ENCODE assay signal across 8 mouse cellular contexts in the genomic region with DNA sequence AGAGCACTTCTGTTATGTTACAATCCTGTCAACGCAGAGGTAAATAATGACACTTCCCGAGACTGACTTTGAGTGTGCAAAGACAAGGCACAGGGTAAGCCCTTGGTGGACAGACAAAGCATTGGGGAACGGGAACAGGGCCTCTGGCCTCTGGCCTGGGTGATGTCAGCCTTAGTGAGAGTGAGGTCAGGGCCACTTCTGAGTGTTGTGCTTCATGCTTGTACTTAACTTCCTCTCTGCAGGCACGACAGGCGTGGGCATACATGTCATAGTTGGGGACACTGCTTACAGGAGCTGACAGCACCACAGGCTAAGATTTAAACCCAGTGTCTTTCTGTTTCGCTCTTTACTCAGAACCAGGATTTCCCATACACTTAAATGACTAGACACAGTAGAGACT. TPM values are rescaled to one million over a fixed set of nuclear protein-coding genes. Genes with fewer than 3 reads are reported as not detected.
A peak's percentile ranks its signal among the peaks of the same experiment; 100 is the strongest.
DNase-seq lines count a peak whose midpoint lies in the region; ATAC-seq and TF ChIP-seq lines count a peak whose summit lies in the region.
"Had no signal": no experiment of that assay in that cellular context is flagged by ENCODE, and none has a peak within 500 bp of the region (broad histone marks: within the 10 kb centered on the region; RNA-seq: fewer than 3 reads in every experiment).

No protein-coding gene starts in this region.

- TF ChIP-seq CTCF in lung, embryonic 14.5 days (IDR thresholded peaks at IDR 0.05; ENCODE audit: low read depth) = no peak
- TF ChIP-seq CTCF in olfactory bulb, adult 2 months (IDR thresholded peaks at IDR 0.05; ENCODE audit: insufficient read depth, low read depth, low read length) = no peak

- ATAC-seq in CD4-positive, CD25-positive, alpha-beta regulatory T cell, adult 4 months = peak; percentile 29
- ATAC-seq in heart, embryonic 15.5 days (replicated peaks; ENCODE audit: insufficient number of reproducible peaks, insufficient read depth, low FRiP score, low read depth) = no peak
- ATAC-seq in lung, embryonic 14.5 days (ENCODE audit: insufficient read depth) = peak; percentile 1; the same call in 1 of the 2 replicates

- peak; percentile 63 for DNase-seq in adrenal gland, postnatal 14 days
- DNase-seq in lung, embryonic 14.5 days = peak; percentile 49
- no peak for DNase-seq in cerebellum, adult 8-10 months
- no peak for DNase-seq in layer of hippocampus, postnatal 36 days

- H3K4me1 ChIP-seq in heart, embryonic 15.5 days (replicated peaks) = peaks cover 94% of the 10 kb centered on the region
- H3K4me1 ChIP-seq in lung, embryonic 14.5 days (ENCODE audit: insufficient read depth) = peaks cover 60% of the 10 kb centered on the region
- H3K4me1 ChIP-seq in olfactory bulb, adult 2 months (ENCODE audit: control insufficient read depth, insufficient read depth, low read length) = peaks cover 54% of the 10 kb centered on the region

- H3K9me3 ChIP-seq in heart, embryonic 15.5 days (replicated peaks) = no peaks in the 10 kb centered on the region
- no peaks in the 10 kb centered on the region for H3K9me3 ChIP-seq in lung, embryonic 14.5 days (ENCODE audit: low read depth, low read length)

- H3K4me2 ChIP-seq in heart, embryonic 15.5 days = peak overlapping the region; percentile 42
- peak overlapping the region; percentile 51 for H3K4me2 ChIP-seq in lung, embryonic 14.5 days

- TF ChIP-seq POLR2A in olfactory bulb, adult 2 months (IDR thresholded peaks at IDR 0.05; ENCODE audit: insufficient read depth, low read depth, low read length) = no peak

- H3K4me3 ChIP-seq in heart, embryonic 15.5 days = no peak overlapping the region
- H3K4me3 ChIP-seq in lung, embryonic 14.5 days (ENCODE audit: low read depth, low read length) = no peak overlapping the region
- no peak overlapping the region for H3K4me3 ChIP-seq in olfactory bulb, adult 2 months (ENCODE audit: insufficient read depth, low read depth, low read length)
- H3K4me3 ChIP-seq: erythroblast, embryonic 14.5 days had no signal

- no peaks in the 10 kb centered on the region for H3K27me3 ChIP-seq in heart, embryonic 15.5 days
- H3K27me3 ChIP-seq in lung, embryonic 14.5 days (ENCODE audit: insufficient read depth, low read length) = no peaks in the 10 kb centered on the region

- 0 out of 2 replicates have a peak overlapping the region, but pooled peaks have one; percentile 10 for H3K9ac ChIP-seq in heart, embryonic 15.5 days
- no peak overlapping the region for H3K9ac ChIP-seq in lung, embryonic 14.5 days

- H3K36me3 ChIP-seq in heart, embryonic 15.5 days = no peaks in the 10 kb centered on the region
- peaks cover 44% of the 10 kb centered on the region for H3K36me3 ChIP-seq in lung, embryonic 14.5 days (ENCODE audit: insufficient read depth)

- peak overlapping the region; percentile 90 for H3K27ac ChIP-seq in heart, embryonic 15.5 days
- peak overlapping the region; percentile 84 for H3K27ac ChIP-seq in lung, embryonic 14.5 days (ENCODE audit: low read depth)
- H3K27ac ChIP-seq in olfactory bulb, adult 2 months (ENCODE audit: insufficient read depth, low read depth, low read length) = peak overlapping the region; percentile 70

- WGBS in heart, embryonic 15.5 days = 23% methylated on average over 6 of the region's 6 CpGs
- 20% methylated on average over 6 of the region's 6 CpGs for WGBS in lung, embryonic 14.5 days
- 18% methylated on average over 6 of the region's 6 CpGs for WGBS in olfactory bulb, adult 2 months

RNA-seq across cellular contexts. Expression of a gene that starts 21.7 kb away (rescaled TPM):
- polyA plus RNA-seq in CD4-positive, CD25-positive, alpha-beta regulatory T cell, adult 4 months (2017; shearing (Covaris generic)) = under 1 TPM; 0.18 to 0.22 TPM
- total RNA-seq in adrenal gland, postnatal 14 days (2021) = 0.26 TPM in 2 replicates
- 0.04 TPM in 1 of 2 replicates, not detected in the other for polyA plus RNA-seq in heart, embryonic 15.5 days (2015; fragmentation: Nextera tagmentation; extraction: Ambion mirVana)
- polyA plus RNA-seq in lung, embryonic 14.5 days (2014; fragmentation: Nextera tagmentation; extraction: Ambion mirVana) = 0.17 and 0.30 TPM in 2 replicates
- not detected in 2 replicates for polyA plus RNA-seq in olfactory bulb, adult 2 months (2012; ENCODE audit: insufficient read depth, insufficient read length, low replicate concordance, missing spikeins)
- total RNA-seq in layer of hippocampus, postnatal 36 days (2021) = under 1 TPM; 0.48 to 0.62 TPM
- polyA plus RNA-seq: erythroblast, embryonic 14.5 days had no signal

Comparison
In these comparisons a context has a peak if more than half of its experiments do, and no peak if none do; other contexts are left out.
1. DNase-seq: peak in adrenal gland, postnatal 14 days (single experiment) and lung, embryonic 14.5 days (single experiment); none in cerebellum, adult 8-10 months (single experiment) and layer of hippocampus, postnatal 36 days (0 of 2).
2. Peak in every context shown above with its lines, with median percentiles within 50 percentile points of each other: H3K27ac ChIP-seq.